Mouse (Mus musculus): Measurements from ENCODE around the gene Slc19a2. TPM values are rescaled to one million over a fixed set of nuclear protein-coding genes. Genes with fewer than 3 reads are reported as not detected.

The Slc19a2 gene
- total and polyA plus RNA-seq, 3 experiments = 10.2 to 37.8 (median 22.4) TPM

DNA sequence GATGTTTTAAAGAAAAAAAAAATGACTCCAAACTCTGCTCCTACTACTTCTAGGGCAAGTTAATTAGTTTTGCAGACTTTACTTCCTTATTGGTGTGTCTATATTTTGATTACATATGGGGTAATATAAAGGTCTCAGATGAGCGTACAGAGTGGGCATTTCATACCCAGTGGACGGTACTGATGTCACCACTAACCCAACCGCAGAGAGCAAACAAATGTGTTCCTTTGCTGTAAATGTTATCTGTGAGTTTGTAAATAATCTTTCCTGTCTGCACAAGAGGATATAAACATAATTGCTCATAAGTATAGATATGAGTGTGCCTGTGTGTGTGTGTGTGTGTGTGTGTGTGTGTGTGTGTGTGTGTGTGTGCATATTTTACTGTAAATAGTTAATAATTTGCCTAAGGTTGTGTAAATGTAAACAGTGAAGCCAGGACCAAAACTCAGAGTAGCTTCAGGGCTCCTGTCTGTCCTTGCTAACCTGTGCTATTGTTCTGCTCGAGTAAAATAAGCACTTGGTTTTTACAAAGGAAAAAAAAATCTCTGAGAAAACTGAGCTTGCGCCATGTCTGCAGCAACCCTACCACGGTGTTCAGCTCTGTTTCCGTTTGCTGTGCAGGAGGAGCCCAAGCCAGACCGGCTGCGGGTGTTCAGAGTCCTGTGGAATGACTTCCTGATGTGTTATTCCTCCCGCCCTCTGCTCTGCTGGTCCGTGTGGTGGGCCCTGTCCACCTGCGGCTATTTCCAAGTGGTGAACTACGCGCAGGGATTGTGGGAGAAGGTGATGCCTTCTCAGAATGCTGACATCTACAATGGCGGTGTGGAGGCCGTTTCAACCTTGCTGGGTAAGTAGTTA, 11.6 kb downstream of the Slc19a2 start:
- TF ChIP-seq GATA1 (IDR thresholded peaks at IDR 0.05; ENCODE audit: borderline replicate concordance, low read length) (no peak), GATA2 (IDR thresholded peaks at IDR 0.05; ENCODE audit: borderline replicate concordance, low read depth, low read length) (no peak), TAL1 (conservative IDR thresholded peaks at IDR 0.05; ENCODE audit: low read depth, low read length) (no peak), CTCF (IDR thresholded peaks at IDR 0.05; ENCODE audit: low read depth, low read length) (no peak)
- H3K4me1 ChIP-seq (ENCODE audit: insufficient read depth, low read depth, low read length) = peaks cover 2% of the 10 kb centered on the region; the same call in 1 of the 2 replicates
- ATAC-seq (ENCODE audit: extremely low read depth, insufficient number of reproducible peaks, low FRiP score, poor library complexity, severe bottlenecking) = no peak
- H3K36me3 ChIP-seq (replicated peaks) = peaks cover 89% of the 10 kb centered on the region
- no peaks in the 10 kb centered on the region for H3K27me3 ChIP-seq (ENCODE audit: insufficient read depth, low read length)
- no peak overlapping the region for H3K4me3 ChIP-seq (ENCODE audit: low read depth, low read length)
- no peaks in the 10 kb centered on the region for H3K9me3 ChIP-seq (replicated peaks)
- no peak for DNase-seq (ENCODE audit: low spot score)

DNA sequence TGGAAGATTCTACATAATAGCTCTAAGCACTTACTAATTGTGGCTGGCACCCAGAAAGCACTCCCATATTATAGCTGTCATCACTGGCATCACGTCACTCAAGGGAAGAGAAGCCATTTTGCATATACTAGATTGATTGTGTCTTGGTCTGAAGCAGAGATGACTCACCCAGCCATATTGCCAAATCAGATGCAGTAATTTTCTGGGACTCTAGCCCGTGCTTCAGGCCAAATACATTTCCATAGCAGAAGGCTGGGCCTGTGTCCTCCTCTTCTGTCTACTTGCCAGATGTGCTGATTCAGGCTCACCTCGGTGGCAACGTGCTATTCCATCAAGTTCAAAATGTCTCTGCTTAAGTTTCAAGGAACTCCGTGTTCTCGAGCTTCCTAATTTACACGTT, 12.7 kb downstream of the Slc19a2 start:
- Histone ChIP-seq H3K4me3 (ENCODE audit: low read depth, low read length) (no peak overlapping the region), H3K4me1 (ENCODE audit: insufficient read depth, low read depth, low read length) (peaks cover 2% of the 10 kb centered on the region; the same call in 1 of the 2 replicates), H3K27me3 (ENCODE audit: insufficient read depth, low read length) (no peaks in the 10 kb centered on the region), H3K36me3 (replicated peaks) (peaks cover 91% of the 10 kb centered on the region), H3K9me3 (replicated peaks) (no peaks in the 10 kb centered on the region)
- DNase-seq (ENCODE audit: low spot score) (no peak), ATAC-seq (ENCODE audit: extremely low read depth, insufficient number of reproducible peaks, low FRiP score, poor library complexity, severe bottlenecking) (no peak)
- TF ChIP-seq POLR2AphosphoS5 (IDR thresholded peaks at IDR 0.05; ENCODE audit: insufficient replicate concordance, low read depth, low read length) (no peak), GATA2 (IDR thresholded peaks at IDR 0.05; ENCODE audit: borderline replicate concordance, low read depth, low read length) (no peak), GATA1 (IDR thresholded peaks at IDR 0.05; ENCODE audit: borderline replicate concordance, low read length) (no peak), CTCF (IDR thresholded peaks at IDR 0.05; ENCODE audit: low read depth, low read length) (no peak), TAL1 (conservative IDR thresholded peaks at IDR 0.05; ENCODE audit: low read depth, low read length) (no peak)

GRCm38 (mm10) chr1:164270941-164271340, 22.1 kb downstream of the Slc19a2 start:
- DNase-seq (ENCODE audit: low spot score) (no peak), ATAC-seq (ENCODE audit: extremely low read depth, insufficient number of reproducible peaks, low FRiP score, poor library complexity, severe bottlenecking) (no peak)
- no peaks in the 10 kb centered on the region for H3K9me3 ChIP-seq (replicated peaks)
- H3K36me3 ChIP-seq (replicated peaks) = peaks cover 8% of the 10 kb centered on the region
- H3K4me3 ChIP-seq (ENCODE audit: low read depth, low read length) = no peak overlapping the region
- TF ChIP-seq CTCF (IDR thresholded peaks at IDR 0.05; ENCODE audit: low read depth, low read length) = no peak
- TF ChIP-seq TAL1 (conservative IDR thresholded peaks at IDR 0.05; ENCODE audit: low read depth, low read length) = no peak
- no peaks in the 10 kb centered on the region for H3K27me3 ChIP-seq (ENCODE audit: insufficient read depth, low read length)
- H3K4me1 ChIP-seq (ENCODE audit: insufficient read depth, low read depth, low read length) = peaks cover 14% of the 10 kb centered on the region

- Histone ChIP-seq H3K36me3 (replicated peaks) (peaks cover 2% of the 10 kb centered on the region), H3K4me3 (ENCODE audit: low read depth, low read length) (no peak overlapping the region), H3K4me1 (ENCODE audit: insufficient read depth, low read depth, low read length) (peaks cover 17% of the 10 kb centered on the region), H3K9me3 (replicated peaks) (no peaks in the 10 kb centered on the region), H3K27me3 (ENCODE audit: insufficient read depth, low read length) (no peaks in the 10 kb centered on the region)
- TF ChIP-seq CTCF (IDR thresholded peaks at IDR 0.05; ENCODE audit: low read depth, low read length) = no peak
- TF ChIP-seq TAL1 (conservative IDR thresholded peaks at IDR 0.05; ENCODE audit: low read depth, low read length) = no peak
- no peak for TF ChIP-seq GATA1 (IDR thresholded peaks at IDR 0.05; ENCODE audit: borderline replicate concordance, low read length)
- TF ChIP-seq POLR2AphosphoS5 (IDR thresholded peaks at IDR 0.05; ENCODE audit: insufficient replicate concordance, low read depth, low read length) = no peak
- no peak for TF ChIP-seq GATA2 (IDR thresholded peaks at IDR 0.05; ENCODE audit: borderline replicate concordance, low read depth, low read length)
- ATAC-seq (ENCODE audit: extremely low read depth, insufficient number of reproducible peaks, low FRiP score, poor library complexity, severe bottlenecking) (no peak), DNase-seq (ENCODE audit: low spot score) (no peak)
These were observed 24.8 kb downstream of the Slc19a2 start for GRCm38 (mm10) chr1:164273659-164274058.

DNA sequence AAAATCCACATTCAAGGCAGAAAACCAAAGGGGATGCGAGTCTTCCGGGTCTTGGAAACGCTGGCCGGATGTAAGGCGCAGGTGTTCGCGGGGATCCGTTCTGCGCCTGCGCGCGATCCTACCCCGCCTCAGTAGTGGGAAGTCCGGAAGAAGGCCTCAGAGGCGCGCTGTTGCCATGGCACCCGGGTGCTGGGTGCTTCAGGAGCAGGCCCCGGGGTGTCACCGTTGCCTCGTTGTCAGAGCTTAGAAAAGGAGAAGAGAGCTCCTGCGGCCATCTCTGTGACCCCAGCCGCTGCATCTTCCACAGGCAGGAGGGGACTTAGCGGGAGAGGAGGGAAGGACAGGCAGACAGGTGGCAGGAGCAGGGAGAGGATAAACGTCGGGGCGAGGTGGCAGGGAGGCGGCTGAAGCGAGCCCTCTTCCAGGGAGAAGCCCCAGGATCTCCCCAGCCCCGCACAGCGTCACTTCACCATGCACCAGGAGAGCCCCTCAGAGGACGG, 26.7 kb downstream of the Slc19a2 start, which contains the start of gene Ccdc181:
Ccdc181 (plus strand) TSS at position 131 of the 500 bp plus-strand sequence.
- no peak for TF ChIP-seq GATA2 (IDR thresholded peaks at IDR 0.05; ENCODE audit: borderline replicate concordance, low read depth, low read length)
- no peak for TF ChIP-seq TAL1 (conservative IDR thresholded peaks at IDR 0.05; ENCODE audit: low read depth, low read length)
- TF ChIP-seq CTCF (IDR thresholded peaks at IDR 0.05; ENCODE audit: low read depth, low read length) = no peak
- no peak for TF ChIP-seq GATA1 (IDR thresholded peaks at IDR 0.05; ENCODE audit: borderline replicate concordance, low read length)
- TF ChIP-seq POLR2AphosphoS5 (IDR thresholded peaks at IDR 0.05; ENCODE audit: insufficient replicate concordance, low read depth, low read length) = no peak
- DNase-seq (ENCODE audit: low spot score) (peak; percentile 92), ATAC-seq (ENCODE audit: extremely low read depth, insufficient number of reproducible peaks, low FRiP score, poor library complexity, severe bottlenecking) (peak; percentile 100)
- Histone ChIP-seq H3K4me1 (ENCODE audit: insufficient read depth, low read depth, low read length) (peaks cover 17% of the 10 kb centered on the region), H3K4me3 (ENCODE audit: low read depth, low read length) (peak within 1 kb of the TSS; percentile 83), H3K27me3 (ENCODE audit: insufficient read depth, low read length) (no peaks in the 10 kb centered on the region), H3K9me3 (replicated peaks) (no peaks in the 10 kb centered on the region), H3K36me3 (replicated peaks) (peaks cover 13% of the 10 kb centered on the region)

DNA sequence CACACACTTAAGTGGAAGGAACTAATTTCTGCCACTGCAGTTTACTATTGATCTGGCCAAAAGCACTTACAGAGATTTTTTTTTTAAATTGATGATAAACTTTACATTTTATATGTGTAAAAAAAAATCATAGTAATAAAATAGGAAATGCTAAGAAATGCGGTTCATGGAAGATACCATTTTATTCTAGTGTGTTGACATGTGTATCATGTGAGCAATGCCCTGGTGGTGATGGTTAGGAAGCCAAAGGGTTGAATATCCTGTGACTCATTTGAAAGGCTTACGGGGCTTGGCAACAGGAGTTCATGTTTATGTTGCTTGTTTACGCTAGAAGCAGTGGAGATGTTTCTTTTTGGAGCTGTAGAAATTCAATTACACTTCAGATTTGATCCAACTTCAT, 27.7 kb downstream of the Slc19a2 start:
- Histone ChIP-seq H3K4me1 (ENCODE audit: insufficient read depth, low read depth, low read length) (peaks cover 14% of the 10 kb centered on the region), H3K9me3 (replicated peaks) (no peaks in the 10 kb centered on the region), H3K27me3 (ENCODE audit: insufficient read depth, low read length) (no peaks in the 10 kb centered on the region), H3K4me3 (ENCODE audit: low read depth, low read length) (no peak overlapping the region), H3K36me3 (replicated peaks) (peaks cover 21% of the 10 kb centered on the region)
- ATAC-seq (ENCODE audit: extremely low read depth, insufficient number of reproducible peaks, low FRiP score, poor library complexity, severe bottlenecking) (no peak), DNase-seq (ENCODE audit: low spot score) (no peak)
- TF ChIP-seq TAL1 (conservative IDR thresholded peaks at IDR 0.05; ENCODE audit: low read depth, low read length) (no peak), GATA1 (IDR thresholded peaks at IDR 0.05; ENCODE audit: borderline replicate concordance, low read length) (no peak)
